Mouse (Mus musculus): ENCODE data around the gene Lrrc17. TPM values are rescaled to one million over a fixed set of nuclear protein-coding genes. Genes with fewer than 3 reads are reported as not detected.

The Lrrc17 gene
- polyA plus RNA-seq, 1 experiment from 2014 or later = 15.3 TPM

DNA sequence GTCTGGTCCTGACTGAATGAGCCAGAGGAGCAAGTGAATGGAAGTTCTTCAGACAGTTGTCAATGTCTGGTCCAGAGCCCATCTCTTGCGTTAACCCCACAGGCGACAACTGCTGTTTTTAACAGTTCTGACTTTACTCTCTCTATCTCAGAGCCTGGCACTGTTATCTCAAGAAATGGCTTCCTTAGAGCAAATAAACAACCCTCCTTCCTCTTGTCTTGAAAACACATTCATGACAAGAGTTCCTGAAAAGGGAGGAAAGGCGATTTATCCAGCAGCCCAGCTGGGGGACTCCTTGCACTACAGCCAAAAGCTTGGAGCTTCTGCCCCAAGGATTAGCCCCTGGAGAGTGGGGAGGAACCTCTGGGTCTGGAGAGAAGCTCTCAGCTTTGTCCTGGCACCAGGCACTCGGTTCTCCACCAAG, 15.9 kb upstream of the Lrrc17 start:
- no peak for DNase-seq (ENCODE audit: low spot score)
- H3K4me2 ChIP-seq (ENCODE audit: low read depth, low read length, severe bottlenecking) = no peak overlapping the region
- no peak overlapping the region for H3K4me3 ChIP-seq (ENCODE audit: low read depth, low read length)
- H3K4me1 ChIP-seq (replicated peaks; ENCODE audit: control insufficient read depth, insufficient read depth, low read length) = no peaks in the 10 kb centered on the region
- no peaks in the 10 kb centered on the region for H3K27me3 ChIP-seq (ENCODE audit: control insufficient read depth, insufficient read depth, low read length)
- no peaks in the 10 kb centered on the region; the same call in 1 of the 2 replicates for H3K9me3 ChIP-seq (ENCODE audit: control insufficient read depth, low read length)
- ATAC-seq (replicated peaks; ENCODE audit: low FRiP score) = no peak
- WGBS = 78% methylated on average over 4 of the region's 4 CpGs
- no peak overlapping the region for H3K27ac ChIP-seq (ENCODE audit: low read depth, low read length)
- H3K9ac ChIP-seq (ENCODE audit: low read length) = no peak overlapping the region
- H3K36me3 ChIP-seq (ENCODE audit: control insufficient read depth, insufficient read depth, low read length) = no peaks in the 10 kb centered on the region

DNA sequence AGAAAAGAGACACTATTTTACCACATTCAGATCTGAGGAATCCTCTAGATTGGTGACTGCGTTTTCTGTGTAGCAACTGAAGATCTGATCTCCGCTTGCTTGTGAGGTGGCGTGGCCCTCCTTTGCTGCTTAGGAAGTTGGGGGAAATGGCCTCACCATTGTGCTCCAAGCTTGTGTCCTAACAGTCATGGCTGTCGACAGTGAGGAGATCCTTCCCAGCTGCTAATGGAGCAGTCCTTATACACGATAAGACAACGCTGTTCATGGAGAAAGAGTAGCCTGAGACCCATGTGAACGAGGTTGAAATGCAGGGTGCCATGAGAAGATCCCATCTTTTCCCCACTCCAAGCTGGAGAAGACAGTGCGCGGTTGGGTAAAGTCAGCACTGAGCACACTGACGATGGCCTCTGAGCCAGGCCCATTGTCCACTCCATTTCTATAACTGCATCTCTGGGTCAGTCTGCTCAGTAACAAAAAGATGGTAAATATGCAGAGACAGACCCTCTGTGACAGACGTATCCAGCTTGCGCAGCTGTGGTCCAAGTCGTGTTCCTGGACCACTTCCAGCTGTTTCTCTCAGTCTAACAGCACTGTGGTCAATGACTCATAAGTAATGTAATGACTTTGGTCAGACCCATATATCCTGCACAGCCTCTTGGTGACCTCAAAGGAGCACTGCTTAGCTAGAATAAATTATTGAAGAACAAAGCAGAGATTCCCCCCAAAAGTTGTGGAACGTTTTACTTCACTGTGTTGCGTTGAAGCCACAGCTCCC, 15.1 kb upstream of the Lrrc17 start:
- 92% methylated on average over 15 of the region's 15 CpGs for WGBS
- no peaks in the 10 kb centered on the region for H3K4me1 ChIP-seq (replicated peaks; ENCODE audit: control insufficient read depth, insufficient read depth, low read length)
- no peak overlapping the region for H3K4me3 ChIP-seq (ENCODE audit: low read depth, low read length)
- no peaks in the 10 kb centered on the region; the same call in 1 of the 2 replicates for H3K9me3 ChIP-seq (ENCODE audit: control insufficient read depth, low read length)
- ATAC-seq (replicated peaks; ENCODE audit: low FRiP score) (no peak), DNase-seq (ENCODE audit: low spot score) (no peak)
- no peak overlapping the region for H3K4me2 ChIP-seq (ENCODE audit: low read depth, low read length, severe bottlenecking)
- H3K36me3 ChIP-seq (ENCODE audit: control insufficient read depth, insufficient read depth, low read length) = no peaks in the 10 kb centered on the region
- no peak overlapping the region for H3K27ac ChIP-seq (ENCODE audit: low read depth, low read length)
- H3K9ac ChIP-seq (ENCODE audit: low read length) = no peak overlapping the region
- H3K27me3 ChIP-seq (ENCODE audit: control insufficient read depth, insufficient read depth, low read length) = no peaks in the 10 kb centered on the region

DNA sequence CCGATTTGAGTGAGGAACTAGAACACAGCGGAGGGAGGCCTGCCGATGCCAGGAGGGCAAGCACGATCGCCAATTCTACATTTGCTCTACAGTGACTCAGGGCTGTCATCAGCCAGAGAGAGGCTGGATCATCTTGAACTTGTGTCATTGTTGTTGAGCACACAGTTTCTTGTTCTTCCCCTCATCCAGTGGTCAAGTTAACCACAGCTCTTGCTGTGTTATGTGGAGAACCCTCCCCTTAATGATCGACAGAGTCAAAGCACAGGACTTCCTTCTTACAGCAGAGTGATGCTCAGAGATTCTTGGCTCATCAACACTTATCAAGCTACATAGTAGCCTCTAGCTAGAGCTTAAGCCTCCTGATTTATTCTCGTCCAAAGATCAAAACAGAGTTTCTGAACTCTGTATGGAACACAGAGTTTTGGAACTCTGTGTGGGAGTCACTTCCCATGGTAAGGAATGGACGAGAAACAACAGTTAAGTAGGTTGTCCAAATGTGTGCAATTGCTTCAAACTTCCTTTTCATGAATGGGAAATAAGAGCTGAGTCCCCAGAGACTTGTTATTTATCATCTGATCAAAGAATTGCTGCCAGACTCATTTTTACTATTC, 14.1 kb upstream of the Lrrc17 start:
- no peak for ATAC-seq (replicated peaks; ENCODE audit: low FRiP score)

DNA sequence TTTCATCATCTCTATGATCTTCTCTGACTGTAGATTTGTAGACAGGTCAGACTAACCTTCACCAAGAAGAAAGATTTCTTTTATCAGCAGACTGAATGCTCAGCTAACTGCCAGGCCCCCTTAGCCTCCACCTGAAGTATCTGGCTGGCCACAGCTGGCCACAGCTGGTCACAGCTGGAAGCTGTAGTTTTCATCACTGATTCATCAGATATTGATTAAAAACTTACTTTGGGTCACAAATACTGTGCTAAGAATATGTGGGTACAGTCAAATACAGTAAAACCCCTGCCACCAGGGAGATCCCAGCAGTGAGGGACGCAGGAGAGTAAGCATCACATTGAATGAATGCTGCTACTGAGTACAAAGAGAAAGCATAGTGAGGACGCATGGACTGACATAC, 11.2 kb upstream of the Lrrc17 start:
- H3K4me1 ChIP-seq (replicated peaks; ENCODE audit: control insufficient read depth, insufficient read depth, low read length) = no peaks in the 10 kb centered on the region
- no peaks in the 10 kb centered on the region for H3K27me3 ChIP-seq (ENCODE audit: control insufficient read depth, insufficient read depth, low read length)
- no peak overlapping the region for H3K4me2 ChIP-seq (ENCODE audit: low read depth, low read length, severe bottlenecking)
- H3K9ac ChIP-seq (ENCODE audit: low read length) = no peak overlapping the region
- no peak overlapping the region for H3K27ac ChIP-seq (ENCODE audit: low read depth, low read length)
- WGBS = 85% methylated on average over 2 of the region's 2 CpGs
- DNase-seq (ENCODE audit: low spot score) (no peak), ATAC-seq (replicated peaks; ENCODE audit: low FRiP score) (no peak)
- H3K4me3 ChIP-seq (ENCODE audit: low read depth, low read length) = no peak overlapping the region
- no peaks in the 10 kb centered on the region; the same call in 1 of the 2 replicates for H3K9me3 ChIP-seq (ENCODE audit: control insufficient read depth, low read length)
- H3K36me3 ChIP-seq (ENCODE audit: control insufficient read depth, insufficient read depth, low read length) = no peaks in the 10 kb centered on the region

More for the DNA sequence above, 14.1 kb upstream of the Lrrc17 start:
- H3K4me1 ChIP-seq (replicated peaks; ENCODE audit: control insufficient read depth, insufficient read depth, low read length) = no peaks in the 10 kb centered on the region
- H3K27ac ChIP-seq (ENCODE audit: low read depth, low read length) = no peak overlapping the region
- H3K4me2 ChIP-seq (ENCODE audit: low read depth, low read length, severe bottlenecking) = no peak overlapping the region
- H3K27me3 ChIP-seq (ENCODE audit: control insufficient read depth, insufficient read depth, low read length) = no peaks in the 10 kb centered on the region
- no peak overlapping the region for H3K9ac ChIP-seq (ENCODE audit: low read length)
- no peak overlapping the region for H3K4me3 ChIP-seq (ENCODE audit: low read depth, low read length)
- no peak for DNase-seq (ENCODE audit: low spot score)
- no peaks in the 10 kb centered on the region for H3K36me3 ChIP-seq (ENCODE audit: control insufficient read depth, insufficient read depth, low read length)
- no peaks in the 10 kb centered on the region; the same call in 1 of the 2 replicates for H3K9me3 ChIP-seq (ENCODE audit: control insufficient read depth, low read length)
- 91% methylated on average over 8 of the region's 8 CpGs for WGBS

DNA sequence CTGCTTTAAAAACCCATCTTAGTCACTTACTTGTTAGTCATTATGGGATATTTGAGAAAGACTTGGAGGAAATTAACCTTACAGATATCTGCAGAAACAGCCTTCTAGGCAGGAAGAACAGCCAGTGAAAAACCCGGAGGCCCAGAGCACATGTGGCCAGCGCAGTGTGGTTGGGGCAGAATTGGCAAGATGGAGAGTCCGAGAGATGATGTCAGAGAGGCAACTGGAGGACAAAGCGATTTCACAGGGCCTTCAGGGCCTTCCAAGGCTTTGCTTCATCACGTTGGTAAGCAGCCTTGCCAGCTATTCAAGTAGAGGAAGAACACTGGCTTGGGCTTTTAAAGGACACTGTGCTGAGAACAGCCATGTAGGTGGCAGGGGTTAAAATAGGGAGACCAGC, 10.4 kb upstream of the Lrrc17 start:
- WGBS = 88% methylated on average over 5 of the region's 5 CpGs
- Histone ChIP-seq H3K9ac (ENCODE audit: low read length) (no peak overlapping the region), H3K4me1 (replicated peaks; ENCODE audit: control insufficient read depth, insufficient read depth, low read length) (no peaks in the 10 kb centered on the region), H3K4me2 (ENCODE audit: low read depth, low read length, severe bottlenecking) (no peak overlapping the region), H3K9me3 (ENCODE audit: control insufficient read depth, low read length) (no peaks in the 10 kb centered on the region; the same call in 1 of the 2 replicates), H3K27me3 (ENCODE audit: control insufficient read depth, insufficient read depth, low read length) (no peaks in the 10 kb centered on the region), H3K27ac (ENCODE audit: low read depth, low read length) (no peak overlapping the region), H3K36me3 (ENCODE audit: control insufficient read depth, insufficient read depth, low read length) (no peaks in the 10 kb centered on the region), H3K4me3 (ENCODE audit: low read depth, low read length) (no peak overlapping the region)
- ATAC-seq (replicated peaks; ENCODE audit: low FRiP score) = no peak
- no peak for DNase-seq (ENCODE audit: low spot score)

DNA sequence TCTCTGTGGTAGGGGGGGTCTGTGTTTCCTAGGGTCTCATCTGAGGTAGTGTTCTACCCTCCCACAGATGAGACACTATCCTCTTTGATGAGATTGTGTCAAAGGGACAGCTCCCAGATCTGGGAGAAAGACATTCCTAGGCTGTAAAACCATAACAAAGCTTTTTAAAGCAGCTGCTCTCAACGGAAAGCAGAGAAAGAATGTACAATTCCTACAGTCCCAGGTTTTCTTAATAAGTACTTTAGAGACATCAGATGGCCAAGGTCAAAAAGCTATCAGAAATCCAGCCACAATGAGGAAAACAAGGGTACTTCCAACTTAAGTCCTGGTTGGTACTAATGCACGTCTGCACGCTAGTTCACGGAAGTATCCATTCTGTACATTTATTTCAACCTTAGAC, 1.1 kb upstream of the Lrrc17 start:
- Histone ChIP-seq H3K9ac (ENCODE audit: low read length) (no peak overlapping the region), H3K4me2 (ENCODE audit: low read depth, low read length, severe bottlenecking) (no peak overlapping the region), H3K4me1 (replicated peaks; ENCODE audit: control insufficient read depth, insufficient read depth, low read length) (no peaks in the 10 kb centered on the region)

DNA sequence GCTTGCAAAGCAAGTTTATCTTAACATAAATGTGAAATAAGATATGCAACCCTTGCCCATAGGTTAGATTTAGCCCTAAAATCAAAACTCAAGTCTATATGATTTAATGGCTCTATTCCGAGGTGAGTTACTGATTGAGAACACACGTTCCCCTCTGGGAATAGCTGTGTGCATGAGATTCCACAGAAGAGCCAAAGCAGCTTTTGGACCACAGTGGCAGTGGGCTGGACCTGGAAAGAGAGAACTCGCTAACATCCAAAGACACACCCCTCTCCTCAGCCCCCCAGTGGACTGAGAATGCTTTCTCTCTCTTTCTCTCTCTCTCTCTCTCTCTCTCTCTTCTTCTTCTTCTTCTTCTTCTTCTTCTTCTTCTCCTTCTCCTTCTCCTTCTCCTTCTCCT, 1.5 kb downstream of the Lrrc17 start:
- no peak overlapping the region for H3K4me2 ChIP-seq (ENCODE audit: low read depth, low read length, severe bottlenecking)
- WGBS = 69% methylated on average over 3 of the region's 3 CpGs
- DNase-seq (ENCODE audit: low spot score) = no peak

More for the DNA sequence above, 1.1 kb upstream of the Lrrc17 start:
- ATAC-seq (replicated peaks; ENCODE audit: low FRiP score) (no peak), DNase-seq (ENCODE audit: low spot score) (no peak)
- no peak overlapping the region for H3K4me3 ChIP-seq (ENCODE audit: low read depth, low read length)
- no peaks in the 10 kb centered on the region for H3K9me3 ChIP-seq (ENCODE audit: control insufficient read depth, low read length)
- H3K27ac ChIP-seq (ENCODE audit: low read depth, low read length) = no peak overlapping the region
- 84% methylated on average over 4 of the region's 4 CpGs for WGBS
- no peaks in the 10 kb centered on the region for H3K36me3 ChIP-seq (ENCODE audit: control insufficient read depth, insufficient read depth, low read length)
- no peaks in the 10 kb centered on the region for H3K27me3 ChIP-seq (ENCODE audit: control insufficient read depth, insufficient read depth, low read length)

DNA sequence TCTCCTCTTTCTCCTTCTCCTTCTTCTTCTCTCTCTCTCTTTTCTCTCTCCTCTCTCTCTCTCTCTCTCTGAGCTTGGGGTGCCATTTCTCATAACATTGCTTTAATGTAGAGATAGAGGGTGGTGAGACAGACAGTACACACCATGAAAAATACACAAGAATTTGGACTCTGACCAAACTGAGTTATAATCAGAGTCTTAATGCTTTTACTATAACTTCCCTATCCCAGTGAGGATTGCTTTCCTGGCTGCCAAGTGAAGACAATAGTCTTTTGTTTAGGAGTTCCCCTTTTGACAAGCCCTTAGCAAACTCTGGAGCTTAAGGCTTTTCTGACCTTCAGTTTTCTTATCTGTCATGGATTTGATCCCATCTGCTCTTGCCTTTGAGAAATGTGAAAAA, 1.9 kb downstream of the Lrrc17 start:
- Histone ChIP-seq H3K9ac (ENCODE audit: low read length) (no peak overlapping the region), H3K4me2 (ENCODE audit: low read depth, low read length, severe bottlenecking) (no peak overlapping the region), H3K4me1 (replicated peaks; ENCODE audit: control insufficient read depth, insufficient read depth, low read length) (no peaks in the 10 kb centered on the region), H3K36me3 (ENCODE audit: control insufficient read depth, insufficient read depth, low read length) (no peaks in the 10 kb centered on the region), H3K27me3 (ENCODE audit: control insufficient read depth, insufficient read depth, low read length) (no peaks in the 10 kb centered on the region), H3K4me3 (ENCODE audit: low read depth, low read length) (no peak overlapping the region), H3K9me3 (ENCODE audit: control insufficient read depth, low read length) (no peaks in the 10 kb centered on the region), H3K27ac (ENCODE audit: low read depth, low read length) (no peak overlapping the region)
- ATAC-seq (replicated peaks; ENCODE audit: low FRiP score) (no peak), DNase-seq (ENCODE audit: low spot score) (no peak)

More for the DNA sequence above, 1.5 kb downstream of the Lrrc17 start:
- Histone ChIP-seq H3K4me3 (ENCODE audit: low read depth, low read length) (no peak overlapping the region), H3K9me3 (ENCODE audit: control insufficient read depth, low read length) (no peaks in the 10 kb centered on the region), H3K9ac (ENCODE audit: low read length) (no peak overlapping the region), H3K36me3 (ENCODE audit: control insufficient read depth, insufficient read depth, low read length) (no peaks in the 10 kb centered on the region), H3K27ac (ENCODE audit: low read depth, low read length) (no peak overlapping the region), H3K4me1 (replicated peaks; ENCODE audit: control insufficient read depth, insufficient read depth, low read length) (no peaks in the 10 kb centered on the region), H3K27me3 (ENCODE audit: control insufficient read depth, insufficient read depth, low read length) (no peaks in the 10 kb centered on the region)
- ATAC-seq (replicated peaks; ENCODE audit: low FRiP score) = no peak

DNA sequence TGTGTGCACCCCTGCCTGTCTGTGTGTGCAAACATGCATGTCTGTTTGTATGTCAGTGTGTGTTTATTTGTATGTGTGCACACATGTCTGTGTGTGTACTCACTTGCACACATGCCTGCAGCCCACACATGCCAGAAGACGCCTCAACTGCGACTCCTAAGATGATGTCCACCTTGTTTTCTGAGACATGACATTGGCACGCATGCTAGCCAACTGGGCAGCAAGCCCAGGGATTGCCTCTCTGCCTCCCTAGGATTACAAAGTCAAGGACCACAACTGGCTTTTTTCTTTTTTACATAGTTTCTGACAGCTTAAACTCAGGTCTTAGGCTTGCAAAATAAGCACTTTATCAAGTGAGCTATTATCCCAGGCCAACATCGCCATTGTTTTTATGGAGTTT, 2.4 kb downstream of the Lrrc17 start:
- Histone ChIP-seq H3K36me3 (ENCODE audit: control insufficient read depth, insufficient read depth, low read length) (no peaks in the 10 kb centered on the region), H3K9me3 (ENCODE audit: control insufficient read depth, low read length) (no peaks in the 10 kb centered on the region), H3K27ac (ENCODE audit: low read depth, low read length) (no peak overlapping the region), H3K4me1 (replicated peaks; ENCODE audit: control insufficient read depth, insufficient read depth, low read length) (no peaks in the 10 kb centered on the region), H3K4me2 (ENCODE audit: low read depth, low read length, severe bottlenecking) (no peak overlapping the region), H3K4me3 (ENCODE audit: low read depth, low read length) (no peak overlapping the region), H3K27me3 (ENCODE audit: control insufficient read depth, insufficient read depth, low read length) (no peaks in the 10 kb centered on the region), H3K9ac (ENCODE audit: low read length) (no peak overlapping the region)
- WGBS = 91% methylated on average over 4 of the region's 4 CpGs
- no peak for DNase-seq (ENCODE audit: low spot score)
- ATAC-seq (replicated peaks; ENCODE audit: low FRiP score) = no peak

Measured in forebrain, embryonic 11.5 days (tissue).